Comparison of ENCODE assay signal across 13 mouse cellular contexts in genomic region chr7:56064876-56065275, GRCm38 (mm10). TPM values are rescaled to one million over a fixed set of nuclear protein-coding genes. Genes with fewer than 3 reads are reported as not detected.
DNase-seq lines count a peak whose midpoint lies in the region; ATAC-seq and TF ChIP-seq lines count a peak whose summit lies in the region.
"Had no signal": no experiment of that assay in that cellular context is flagged by ENCODE, and none has a peak within 500 bp of the region (broad histone marks: within the 10 kb centered on the region; RNA-seq: fewer than 3 reads in every experiment).

No protein-coding gene starts in this region.

- H3K4me2 ChIP-seq in liver, postnatal 0 days (ENCODE audit: low read depth, low read length) = no peak overlapping the region
- H3K4me2 ChIP-seq in liver, embryonic 11.5 days = no peak overlapping the region
- H3K4me2 ChIP-seq: limb, embryonic 12.5 days; neural tube, embryonic 12.5 days had no signal

- no peaks in the 10 kb centered on the region for H3K27me3 ChIP-seq in liver, postnatal 0 days (ENCODE audit: insufficient read depth, low read length)
- H3K27me3 ChIP-seq in liver, embryonic 11.5 days (replicated peaks; ENCODE audit: control insufficient read depth, insufficient read depth, low read length) = no peaks in the 10 kb centered on the region
- H3K27me3 ChIP-seq: CH12.LX; limb, embryonic 12.5 days; neural tube, embryonic 12.5 days had no signal

- H3K9me3 ChIP-seq in liver, postnatal 0 days (ENCODE audit: low read length) = no peaks in the 10 kb centered on the region
- H3K9me3 ChIP-seq in liver, embryonic 11.5 days (ENCODE audit: control insufficient read depth, low read length) = no peaks in the 10 kb centered on the region
- H3K9me3 ChIP-seq: limb, embryonic 12.5 days; neural tube, embryonic 12.5 days had no signal

- peaks cover 4% of the 10 kb centered on the region for H3K36me3 ChIP-seq in liver, postnatal 0 days (replicated peaks; ENCODE audit: insufficient read depth, low read length)
- peaks cover 2% of the 10 kb centered on the region; the same call in 1 of the 2 replicates for H3K36me3 ChIP-seq in liver, embryonic 11.5 days (ENCODE audit: control insufficient read depth, insufficient read depth, low read length)

- ATAC-seq in liver, postnatal 0 days = no peak
- ATAC-seq in liver, embryonic 11.5 days (replicated peaks; ENCODE audit: low FRiP score) = no peak
- ATAC-seq in frontal cortex, adult (ENCODE audit: low TSS enrichment) = no peak
- ATAC-seq: activated CD4-positive, CD25-positive, alpha-beta regulatory T cell, adult 4 months had no signal

- no peak for TF ChIP-seq CTCF in liver, postnatal 0 days (IDR thresholded peaks at IDR 0.05; ENCODE audit: low read depth)

- H3K4me3 ChIP-seq in liver, postnatal 0 days (ENCODE audit: low read depth, low read length) = no peak overlapping the region
- no peak overlapping the region for H3K4me3 ChIP-seq in liver, embryonic 11.5 days (ENCODE audit: low read depth, low read length)
- H3K4me3 ChIP-seq: limb, embryonic 12.5 days; neural tube, embryonic 12.5 days had no signal

- H3K27ac ChIP-seq in liver, postnatal 0 days (ENCODE audit: low read depth) = 0 out of 2 replicates have a peak overlapping the region, but pooled peaks have one; percentile 16
- H3K27ac ChIP-seq in liver, embryonic 11.5 days (ENCODE audit: low read depth, low read length) = no peak overlapping the region
- H3K27ac ChIP-seq: limb, embryonic 12.5 days; neural tube, embryonic 12.5 days had no signal

- no peak for TF ChIP-seq EP300 in liver, postnatal 0 days (IDR thresholded peaks at IDR 0.05; ENCODE audit: low read depth)

- no peak for DNase-seq in liver, postnatal 0 days
- DNase-seq in liver, embryonic 11.5 days (ENCODE audit: low spot score) = no peak
- DNase-seq in adipocyte (ENCODE audit: low spot score) = peak; percentile 55
- peak; percentile 62 for DNase-seq in adrenal gland, postnatal 14 days
- peak; percentile 70 to 83 for DNase-seq in kidney, postnatal 25 days
- DNase-seq in cerebellum, postnatal 10 days = no peak
- DNase-seq: cerebellum, adult 9-11 months; heart, postnatal 36 days had no signal

- WGBS in liver, postnatal 0 days (ENCODE audit: insufficient replicate concordance) = 91% methylated on average over 1 of the region's 1 CpGs
- 79% methylated on average over 1 of the region's 1 CpGs for WGBS in liver, embryonic 11.5 days

- H3K4me1 ChIP-seq in liver, postnatal 0 days (ENCODE audit: insufficient read depth) = 0 out of 2 replicates have a peak, but pooled peaks cover 3% of the 10 kb centered on the region
- no peaks in the 10 kb centered on the region; the same call in 1 of the 2 replicates for H3K4me1 ChIP-seq in liver, embryonic 11.5 days (replicated peaks; ENCODE audit: control insufficient read depth, insufficient read depth, low read length)
- H3K4me1 ChIP-seq: limb, embryonic 12.5 days; neural tube, embryonic 12.5 days had no signal

- H3K9ac ChIP-seq in liver, postnatal 0 days (replicated peaks) = no peak overlapping the region
- H3K9ac ChIP-seq in liver, embryonic 11.5 days (ENCODE audit: low read depth, low read length) = no peak overlapping the region
- H3K9ac ChIP-seq: limb, embryonic 12.5 days; neural tube, embryonic 12.5 days had no signal

RNA-seq across cellular contexts. Expression of gene Herc2, which starts 14.9 kb away (rescaled TPM):
- polyA plus RNA-seq in liver, postnatal 0 days (2015; fragmentation: Nextera tagmentation; extraction: Ambion mirVana) = 7.1 and 8.8 TPM in 2 replicates
- polyA plus RNA-seq in liver, embryonic 11.5 days (2014; fragmentation: Nextera tagmentation; extraction: Ambion mirVana) = 18.5 and 19.9 TPM in 2 replicates
- 55.7 and 60.6 TPM in 2 replicates for total RNA-seq in adrenal gland, postnatal 14 days (2021)

RNA-seq across cellular contexts. Expression of gene Nipa1, which starts 45.1 kb away (rescaled TPM):
- 3.8 and 4.5 TPM in 2 replicates for polyA plus RNA-seq in liver, postnatal 0 days (2015; fragmentation: Nextera tagmentation; extraction: Ambion mirVana)
- 14.5 and 16.2 TPM in 2 replicates for polyA plus RNA-seq in liver, embryonic 11.5 days (2014; fragmentation: Nextera tagmentation; extraction: Ambion mirVana)
- 5.8 TPM in 2 replicates for total RNA-seq in adrenal gland, postnatal 14 days (2021)

Comparison
In these comparisons a context has a peak if more than half of its experiments do, and no peak if none do; other contexts are left out.
1. DNase-seq: peak in adipocyte (single experiment), adrenal gland, postnatal 14 days (single experiment) and kidney, postnatal 25 days (2 of 2); none in liver, postnatal 0 days (single experiment), liver, embryonic 11.5 days (single experiment) and cerebellum, postnatal 10 days (0 of 2).